Mouse (Mus musculus) cerebellum, adult 11-12 months (tissue): ENCODE data around the gene Olfr1057.
"Not testable (repeated sequence)": the region's sequence is repeated elsewhere in the genome, so short reads cannot be mapped to it uniquely, and the experiment has no call there.

Source experiments
- DNase-seq: peaks from one replicate; pipeline ENCODE4 v3.0.0; 2022

Olfr1057 gene

GRCm38 (mm10) chr2:86378293-86378692 lies at the start of gene Olfr1057:
Gene Olfr1057 (minus strand): TSS chr2:86378393.
- no peak for DNase-seq

- DNase-seq, result not testable (repeated sequence)
These were observed 48.5 kb upstream of the Olfr1057 start, which contains the start of gene Olfr1062 for GRCm38 (mm10) chr2:86426649-86427048. Gene Olfr1062 (minus strand): TSS chr2:86426749.

GRCm38 (mm10) chr2:86413950-86414349 lies 35.8 kb upstream of the Olfr1057 start, which contains the start of gene Olfr1061:
Gene Olfr1061 (minus strand): TSS chr2:86414050.
- no peak for DNase-seq

- no peak for DNase-seq
These were observed 16.9 kb upstream of the Olfr1057 start for GRCm38 (mm10) chr2:86395114-86395513.

- DNase-seq, result not testable (repeated sequence)
These were observed 10.3 kb upstream of the Olfr1057 start, which contains the start of gene Olfr1058 for GRCm38 (mm10) chr2:86388461-86388860. Gene Olfr1058 (minus strand): TSS chr2:86388561.

GRCm38 (mm10) chr2:86366342-86366741 lies 11.9 kb downstream of the Olfr1057 start:
- DNase-seq, result not testable (repeated sequence)

- DNase-seq, result no peak
These were observed 15.8 kb downstream of the Olfr1057 start, which contains the start of gene Olfr1056 for GRCm38 (mm10) chr2:86362369-86362768. Gene Olfr1056 (minus strand): TSS chr2:86362469.

- DNase-seq, result not testable (repeated sequence)
These were observed 26.4 kb downstream of the Olfr1057 start for GRCm38 (mm10) chr2:86351751-86352150.

- no peak for DNase-seq
These were observed 28.0 kb downstream of the Olfr1057 start, which contains the start of gene Olfr1055 for GRCm38 (mm10) chr2:86350184-86350583. Gene Olfr1055 (minus strand): TSS chr2:86350284.

- DNase-seq, result no peak
These were observed 42.9 kb downstream of the Olfr1057 start, which contains the start of gene Olfr1054 for GRCm38 (mm10) chr2:86335333-86335732. Gene Olfr1054 (minus strand): TSS chr2:86335433.
